Mouse (Mus musculus) MEL (cell line): Measurements from ENCODE around the gene Cdk2ap2. TPM values are rescaled to one million over a fixed set of nuclear protein-coding genes. Genes with fewer than 3 reads are reported as not detected.

Experiments used
- DNase-seq: peaks from one replicate; pipeline ENCODE4 v3.0.0; 2011; ENCODE audit warnings: low read depth, low spot score
- H3K27ac ChIP-seq: 2 replicates; pipeline ENCODE4 v1.5.1; 2012; ENCODE audit warnings: low read depth, mild to moderate bottlenecking, control low read depth, low read length, moderate library complexity; ENCODE audit not compliant: control insufficient read depth
- H3K27me3 ChIP-seq, 2 experiments: fragments of 150-350 bp in 1 of 2; sonication (generic) in 1 of 2; 2 replicates each; pipeline ENCODE4 v1.6.1; 2012; ENCODE audit warnings: low read length in 2 of 2, mild to moderate bottlenecking in 2 of 2, improper control_type of control experiment in 1 of 2, moderate library complexity in 1 of 2; ENCODE audit not compliant: insufficient read depth in 2 of 2, control insufficient read depth in 1 of 2
- H3K36me3 ChIP-seq, 2 experiments: 2 replicates each; pipeline ENCODE4 v1.6.1; 2012 to 2014; ENCODE audit warnings: low read length in 2 of 2, improper control_type of control experiment in 1 of 2, inconsistent platforms in 1 of 2, mild to moderate bottlenecking in 1 of 2; ENCODE audit not compliant: insufficient read depth in 2 of 2, control insufficient read depth in 1 of 2
- H3K4me1 ChIP-seq, 2 experiments: fragments of 150-350 bp in 1 of 2; sonication (generic) in 1 of 2; 2 replicates each; pipeline ENCODE4 v1.6.1; 2012; ENCODE audit warnings: low read length in 2 of 2, improper control_type of control experiment in 1 of 2, mild to moderate bottlenecking in 1 of 2; ENCODE audit not compliant: insufficient read depth in 2 of 2, control insufficient read depth in 1 of 2
- H3K4me3 ChIP-seq, 2 experiments: fragments of 150-350 bp in 1 of 2; sonication (generic) in 1 of 2; 2 replicates each; pipeline ENCODE4 v1.5.1; 2012; ENCODE audit warnings: low read depth in 2 of 2, low read length in 2 of 2, mild to moderate bottlenecking in 2 of 2, moderate library complexity in 2 of 2, control low read depth in 1 of 2, improper control_type of control experiment in 1 of 2; ENCODE audit not compliant: control insufficient read depth in 1 of 2, insufficient read depth in 1 of 2
- H3K79me2 ChIP-seq: 2 replicates; pipeline ENCODE4 v1.6.1; 2012; ENCODE audit warnings: mild to moderate bottlenecking, low read length, moderate library complexity; ENCODE audit not compliant: control insufficient read depth, poor library complexity, insufficient read depth
- H3K9ac ChIP-seq: 2 replicates; pipeline ENCODE4 v1.6.1; 2012; ENCODE audit warnings: low read depth, mild to moderate bottlenecking, control low read depth, low read length, moderate library complexity; ENCODE audit not compliant: control insufficient read depth, poor library complexity, severe bottlenecking
- H3K9me3 ChIP-seq: fragments of 150-350 bp; sonication (generic); replicated peaks from 2 replicates; pipeline ENCODE4 v1.6.1; 2012; ENCODE audit warnings: mild to moderate bottlenecking, low read length, improper control_type of control experiment, moderate library complexity; ENCODE audit not compliant: insufficient read depth
- BHLHE40 ChIP-seq: IDR thresholded peaks from 2 replicates; pipeline ENCODE4 v1.6.1; 2012; ENCODE audit warnings: low read depth, mild to moderate bottlenecking, inconsistent platforms, low read length, improper control_type of control experiment, borderline replicate concordance
- CHD1 ChIP-seq: IDR thresholded peaks from 2 replicates; pipeline ENCODE4 v1.6.1; 2012; ENCODE audit warnings: low read depth, mild to moderate bottlenecking, inconsistent platforms, low read length, improper control_type of control experiment
- EP300 ChIP-seq, 2 experiments: IDR thresholded peaks; 2 replicates each; pipeline ENCODE4 v1.6.1; 2011; ENCODE audit warnings: improper control_type of control experiment in 2 of 2, low read length in 2 of 2, low read depth in 1 of 2, mild to moderate bottlenecking in 1 of 2
- ETS1 ChIP-seq: IDR thresholded peaks from 2 replicates; pipeline ENCODE4 v1.6.1; 2012; ENCODE audit warnings: low read depth, mild to moderate bottlenecking, inconsistent platforms, low read length, improper control_type of control experiment, moderate library complexity
- HCFC1 ChIP-seq: IDR thresholded peaks from 2 replicates; pipeline ENCODE4 v1.6.1; 2012; ENCODE audit warnings: low read depth, mild to moderate bottlenecking, inconsistent platforms, low read length, improper control_type of control experiment, moderate library complexity
- KAT2A ChIP-seq: conservative IDR thresholded peaks from 2 replicates; pipeline ENCODE4 v1.6.1; 2012; ENCODE audit warnings: low read depth, low read length, improper control_type of control experiment, inconsistent platforms
- MAX ChIP-seq: IDR thresholded peaks from 2 replicates; pipeline ENCODE4 v1.6.1; 2011; ENCODE audit warnings: low read length, improper control_type of control experiment
- MAZ ChIP-seq: IDR thresholded peaks from 2 replicates; pipeline ENCODE4 v1.6.1; 2012; ENCODE audit warnings: low read depth, mild to moderate bottlenecking, inconsistent platforms, low read length, improper control_type of control experiment
- MEF2A ChIP-seq: IDR thresholded peaks from 2 replicates; pipeline ENCODE4 v1.6.1; 2014; ENCODE audit warnings: low read depth, mild to moderate bottlenecking, inconsistent platforms, low read length, improper control_type of control experiment; ENCODE audit not compliant: poor library complexity, insufficient replicate concordance, severe bottlenecking; ENCODE audit errors: extremely low read depth
- MXI1 ChIP-seq: IDR thresholded peaks from 2 replicates; pipeline ENCODE4 v1.6.1; 2011; ENCODE audit warnings: mild to moderate bottlenecking, low read depth, low read length, improper control_type of control experiment
- MYB ChIP-seq: IDR thresholded peaks from 2 replicates; pipeline ENCODE4 v1.6.1; 2011; ENCODE audit warnings: mild to moderate bottlenecking, low read depth, low read length, improper control_type of control experiment
- NRF1 ChIP-seq: IDR thresholded peaks from 2 replicates; pipeline ENCODE4 v1.6.1; 2014; ENCODE audit warnings: low read depth, mild to moderate bottlenecking, inconsistent platforms, low read length, improper control_type of control experiment, moderate library complexity; ENCODE audit not compliant: poor library complexity, insufficient read depth, severe bottlenecking
- POLR2AphosphoS5 ChIP-seq: IDR thresholded peaks from 2 replicates; pipeline ENCODE4 v1.6.1; 2012; ENCODE audit warnings: low read depth, borderline replicate concordance, mild to moderate bottlenecking, inconsistent platforms, low read length, moderate library complexity, mixed read lengths
- RCOR1 ChIP-seq: IDR thresholded peaks from 2 replicates; pipeline ENCODE4 v1.6.1; 2012; ENCODE audit warnings: low read depth, mild to moderate bottlenecking, inconsistent platforms, low read length, improper control_type of control experiment
- SIN3A ChIP-seq: IDR thresholded peaks from 2 replicates; pipeline ENCODE4 v1.6.1; 2012; ENCODE audit warnings: low read length, improper control_type of control experiment, inconsistent platforms
- UBTF ChIP-seq: IDR thresholded peaks from 2 replicates; pipeline ENCODE4 v1.6.1; 2012; ENCODE audit warnings: low read depth, mild to moderate bottlenecking, inconsistent platforms, low read length, improper control_type of control experiment, moderate library complexity, borderline replicate concordance; ENCODE audit not compliant: insufficient read depth
- USF2 ChIP-seq, 2 experiments: IDR thresholded peaks; 2 replicates each; pipeline ENCODE4 v1.6.1; 2011 to 2012; ENCODE audit warnings: improper control_type of control experiment in 2 of 2, low read length in 2 of 2, borderline replicate concordance in 1 of 2, inconsistent platforms in 1 of 2, low read depth in 1 of 2, mild to moderate bottlenecking in 1 of 2; ENCODE audit not compliant: insufficient read depth in 1 of 2
- ZC3H11A ChIP-seq: IDR thresholded peaks from 2 replicates; pipeline ENCODE4 v1.6.1; 2012; ENCODE audit warnings: low read depth, mild to moderate bottlenecking, inconsistent platforms, low read length, improper control_type of control experiment
- ZKSCAN1 ChIP-seq: IDR thresholded peaks from 2 replicates; pipeline ENCODE4 v1.6.1; 2012; ENCODE audit warnings: low read depth, mild to moderate bottlenecking, inconsistent platforms, low read length, improper control_type of control experiment, moderate library complexity
- polyA plus RNA-seq, 2 experiments: library from polyadenylated mRNA; stranded (reverse) in 1 of 2; unstranded in 1 of 2; fragments of >175 nt in 1 of 2; fragments of >200 nt in 1 of 2; gene quantifications; 2 replicates each; pipeline versions ENCODE4 v1.2.1 to v1.2.4; 2012; ENCODE audit warnings: low replicate concordance in 2 of 2, low read depth in 1 of 2; ENCODE audit not compliant: insufficient read length in 2 of 2, insufficient read depth in 1 of 2, missing spikeins in 1 of 2
- total RNA-seq: library from RNA; depleted of rRNA; stranded (reverse); fragments of 300-350 nt; gene quantifications from 2 replicates; pipeline ENCODE4 v1.2.3, GENCODE M21; 2012

Gene Cdk2ap2
- total and polyA plus RNA-seq, 3 experiments, result 53.5 to 97.6 TPM; not detected in 1

- peak; percentile 63; the same call in 1 of the 2 replicates for TF ChIP-seq MXI1
- no peak; the same call in 1 of the 2 replicates for TF ChIP-seq KAT2A
- peak; percentile 81; the same call in 1 of the 2 replicates for TF ChIP-seq BHLHE40
- peak; percentile 43; the same call in 1 of the 2 replicates for TF ChIP-seq MAX
- peak; percentile 42; the same call in 1 of the 2 replicates for TF ChIP-seq ETS1
- no peak for TF ChIP-seq POLR2AphosphoS5
- TF ChIP-seq ZKSCAN1, result no peak
- TF ChIP-seq NRF1, result peak; percentile 44; the same call in 1 of the 2 replicates
- TF ChIP-seq SIN3A, result peak; percentile 97
- TF ChIP-seq USF2 (IDR thresholded peaks at IDR 0.05; ENCODE audit: borderline replicate concordance in 1 of 2, insufficient read depth in 1 of 2, low read depth in 1 of 2, low read length in 2 of 2), result peak; percentile 24 to 72; a peak in 2 of 4 replicates
- TF ChIP-seq, all 39 proteins: peak for 23
These were observed 29.0 kb downstream of the Cdk2ap2 start, which contains the start of gene Aip (continued) for GRCm38 (mm10) chr19:4125741-4126696.

GRCm38 (mm10) chr19:4126759-4127495 is 29.9 kb downstream of the Cdk2ap2 start:
- Histone ChIP-seq H3K9ac (no peak overlapping the region; the same call in 1 of the 2 replicates), H3K4me1 (peaks cover 10 to 19% of the 10 kb centered on the region in 2 experiments), H3K9me3 (no peaks in the 10 kb centered on the region), H3K4me3 (peak overlapping the region; percentile 88 to 91), H3K36me3 (peaks cover 0 to 26% of the 10 kb centered on the region in 2 experiments; a peak in 2 of 4 replicates), H3K27me3 (no peaks in the 10 kb centered on the region), H3K79me2 (peaks cover 4% of the 10 kb centered on the region; the same call in 1 of the 2 replicates), H3K27ac (no peak overlapping the region)
- 0 out of 2 replicates have a peak, but pooled peaks have one; percentile 5 for TF ChIP-seq CHD1
- TF ChIP-seq RCOR1, result no peak
- no peak for TF ChIP-seq MYB
- no peak for DNase-seq

- H3K27me3 ChIP-seq, result no peaks in the 10 kb centered on the region
- H3K9me3 ChIP-seq, result no peaks in the 10 kb centered on the region
- peaks cover 4% of the 10 kb centered on the region; the same call in 1 of the 2 replicates for H3K79me2 ChIP-seq
- H3K27ac ChIP-seq, result no peak overlapping the region
- H3K9ac ChIP-seq, result no peak overlapping the region
- TF ChIP-seq MXI1, result no peak
- TF ChIP-seq POLR2AphosphoS5, result no peak
- no peak for TF ChIP-seq HCFC1
- no peak for TF ChIP-seq MAX
- TF ChIP-seq ZC3H11A, result no peak
- no peak for TF ChIP-seq BHLHE40
- no peak for TF ChIP-seq UBTF
- TF ChIP-seq MAZ, result no peak
- no peak for TF ChIP-seq EP300 (IDR thresholded peaks at IDR 0.05; ENCODE audit: low read depth in 1 of 2, low read length in 2 of 2)
- no peak for TF ChIP-seq MEF2A
- TF ChIP-seq RCOR1, result no peak
- TF ChIP-seq KAT2A, result no peak
- peaks cover 0 to 11% of the 10 kb centered on the region in 2 experiments; a peak in 2 of 4 replicates for H3K36me3 ChIP-seq
- no peak overlapping the region for H3K4me3 ChIP-seq
- no peak for DNase-seq
- H3K4me1 ChIP-seq, result peaks cover 2 to 6% of the 10 kb centered on the region in 2 experiments
These were observed 32.5 kb downstream of the Cdk2ap2 start for GRCm38 (mm10) chr19:4129462-4129861.
